Mouse (Mus musculus) lung, postnatal 0 days (tissue): ENCODE results near the gene Wfikkn2.

Experiments used
- CTCF ChIP-seq: IDR thresholded peaks from 2 replicates; pipeline ENCODE4 v1.5.1; 2016; ENCODE audit warnings: antibody characterized with exemption, mild to moderate bottlenecking
- EP300 ChIP-seq: IDR thresholded peaks from 2 replicates; pipeline ENCODE4 v1.6.1; 2016; ENCODE audit warnings: antibody characterized with exemption, mild to moderate bottlenecking, control low read depth

DNA sequence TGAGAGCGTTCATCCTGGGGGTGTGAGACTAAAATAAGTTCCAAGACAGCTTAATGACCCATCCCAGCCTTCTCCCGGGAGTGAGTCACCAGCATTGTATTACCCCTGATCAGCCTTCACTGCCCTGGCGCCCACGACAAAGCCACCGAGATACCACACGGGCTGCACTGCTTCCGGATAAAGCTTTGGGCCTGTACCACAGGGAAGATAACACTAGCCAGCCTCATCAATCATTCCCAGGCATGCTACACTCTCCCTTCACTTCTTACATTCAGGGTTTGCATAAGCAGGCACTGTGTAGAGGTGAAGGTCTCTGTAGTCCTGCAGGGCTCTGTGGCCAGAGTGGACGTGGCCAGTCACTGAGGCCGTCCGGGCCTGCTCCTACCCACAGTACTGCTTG lies 56.2 kb downstream of the Wfikkn2 start:
- TF ChIP-seq EP300 (no peak), CTCF (no peak)
